Mouse (Mus musculus) neural tube, embryonic 14.5 days (tissue): ENCODE results near the gene Gm9774. TPM values are rescaled to one million over a fixed set of nuclear protein-coding genes. Genes with fewer than 3 reads are reported as not detected.

Experiments used
- ATAC-seq: fragments of 200-750 bp; cut with Nextera tagmentation; 2 replicates; pipeline ENCODE4 v1.8.0; 2017; ENCODE audit warnings: low read depth, mild to moderate bottlenecking, moderate TSS enrichment, moderate library complexity
- H3K27ac ChIP-seq: fragments of 300-500 bp; sonication (generic); 2 replicates; pipeline ENCODE4 v1.5.1; 2014; ENCODE audit warnings: low read depth, mild to moderate bottlenecking, control low read depth, low read length, moderate library complexity, mixed read lengths
- H3K27me3 ChIP-seq: fragments of 300-500 bp; sonication (generic); 2 replicates; pipeline ENCODE4 v1.6.1; 2014; ENCODE audit warnings: low read length; ENCODE audit not compliant: control insufficient read depth, insufficient read depth
- H3K36me3 ChIP-seq: fragments of 300-500 bp; sonication (generic); 2 replicates; pipeline ENCODE4 v1.6.1; 2014; ENCODE audit warnings: low read length, mixed read lengths; ENCODE audit not compliant: control insufficient read depth, insufficient read depth
- H3K4me1 ChIP-seq: fragments of 300-500 bp; sonication (generic); 2 replicates; pipeline ENCODE4 v1.6.1; 2014; ENCODE audit warnings: low read length; ENCODE audit not compliant: control insufficient read depth, insufficient read depth
- H3K4me2 ChIP-seq: fragments of 300-500 bp; sonication (generic); 2 replicates; pipeline ENCODE4 v1.6.1; 2014; ENCODE audit warnings: mild to moderate bottlenecking, low read depth, low read length, control low read depth
- H3K4me3 ChIP-seq: fragments of 300-500 bp; sonication (generic); 2 replicates; pipeline ENCODE4 v1.5.1; 2014; ENCODE audit warnings: low read depth, low read length, control low read depth, mixed read lengths
- H3K9ac ChIP-seq: fragments of 300-500 bp; sonication (generic); replicated peaks from 2 replicates; pipeline ENCODE4 v1.6.1; 2014; ENCODE audit warnings: low read depth, mild to moderate bottlenecking, control low read depth, low read length, mixed read lengths
- H3K9me3 ChIP-seq: fragments of 300-500 bp; sonication (generic); 2 replicates; pipeline ENCODE4 v1.6.1; 2016; ENCODE audit warnings: low read length; ENCODE audit not compliant: control insufficient read depth
- WGBS: fragments of 180-500 bp; shearing (Covaris S2); extraction: QIAGEN DNeasy Blood & Tissue Kit; methylation state at CpG from one replicate; pipeline ENCODE4 v1.1.7; 2014; 5-methylcytosine and 5-hydroxymethylcytosine counted together
- polyA plus RNA-seq: library from polyadenylated mRNA; unstranded; fragments of >200 nt; fragmentation: Nextera tagmentation; extraction: Ambion mirVana; gene quantifications from 2 replicates; pipeline ENCODE4 v1.2.1, GENCODE M21; 2014

Gene Gm9774
- polyA plus RNA-seq, 1 experiment from 2014 or later: 5.1 TPM

- no peak for ATAC-seq
- Histone ChIP-seq H3K27ac (no peak within 1 kb of the TSS), H3K4me2 (no peak within 1 kb of the TSS), H3K9me3 (no peaks in the 10 kb centered on the region), H3K4me1 (no peaks in the 10 kb centered on the region), H3K27me3 (no peaks in the 10 kb centered on the region), H3K9ac (no peak within 1 kb of the TSS), H3K36me3 (no peaks in the 10 kb centered on the region), H3K4me3 (no peak within 1 kb of the TSS)
- 96% methylated on average over 2 of the region's 2 CpGs for WGBS
Measured at GRCm38 (mm10) chr3:92417782-92418181, 11.4 kb downstream of the Gm9774 start, which contains the start of gene Sprr2j-ps. Sprr2j-ps (plus strand) TSS chr3:92418082.

GRCm38 (mm10) chr3:92407691-92408090 lies 21.5 kb downstream of the Gm9774 start, which contains the start of gene Sprr2i:
Sprr2i (plus strand) TSS chr3:92407991.
- H3K27ac ChIP-seq: no peak within 1 kb of the TSS
- no peak within 1 kb of the TSS for H3K9ac ChIP-seq
- WGBS: 98% methylated on average over 2 of the region's 2 CpGs
- H3K36me3 ChIP-seq: no peaks in the 10 kb centered on the region
- H3K4me3 ChIP-seq: no peak within 1 kb of the TSS
- ATAC-seq: no peak
- H3K4me2 ChIP-seq: no peak within 1 kb of the TSS
- H3K9me3 ChIP-seq: no peaks in the 10 kb centered on the region
- H3K4me1 ChIP-seq: no peaks in the 10 kb centered on the region
- no peaks in the 10 kb centered on the region for H3K27me3 ChIP-seq

GRCm38 (mm10) chr3:92394301-92394700 lies 34.9 kb downstream of the Gm9774 start:
- H3K4me1 ChIP-seq: no peaks in the 10 kb centered on the region
- no peaks in the 10 kb centered on the region for H3K36me3 ChIP-seq
- H3K27ac ChIP-seq: no peak overlapping the region
- H3K9ac ChIP-seq: no peak overlapping the region
- H3K9me3 ChIP-seq: no peaks in the 10 kb centered on the region
- H3K4me2 ChIP-seq: no peak overlapping the region
- 59% methylated on average over 1 of the region's 1 CpGs for WGBS
- no peak for ATAC-seq
- H3K4me3 ChIP-seq: no peak overlapping the region
- no peaks in the 10 kb centered on the region for H3K27me3 ChIP-seq

- H3K36me3 ChIP-seq: no peaks in the 10 kb centered on the region
- H3K9ac ChIP-seq: no peak within 1 kb of the TSS
- H3K4me2 ChIP-seq: no peak within 1 kb of the TSS
- H3K4me1 ChIP-seq: no peaks in the 10 kb centered on the region
- no peaks in the 10 kb centered on the region for H3K9me3 ChIP-seq
- no peaks in the 10 kb centered on the region for H3K27me3 ChIP-seq
- H3K4me3 ChIP-seq: no peak within 1 kb of the TSS
- H3K27ac ChIP-seq: no peak within 1 kb of the TSS
- no peak for ATAC-seq
- WGBS: 81% methylated on average over 1 of the region's 1 CpGs
Measured at GRCm38 (mm10) chr3:92385385-92385784, 43.8 kb downstream of the Gm9774 start, which contains the start of gene Sprr2h. Sprr2h (plus strand) TSS chr3:92385685.

Other genes with a start within 250 kb of the Gm9774 start
- not detected in 2 replicates for gene Sprr2a1, start 213.6 kb downstream of the Gm9774 start, polyA plus RNA-seq
- gene Sprr2a2, start 213.5 kb downstream of the Gm9774 start, polyA plus RNA-seq: not detected in 2 replicates
- not detected in 2 replicates for gene Sprr2a3, start 144.0 kb downstream of the Gm9774 start, polyA plus RNA-seq
- not detected in 2 replicates for gene Sprr2b, start 112.8 kb downstream of the Gm9774 start, polyA plus RNA-seq
- not detected in 2 replicates for gene Sprr2d, start 90.3 kb downstream of the Gm9774 start, polyA plus RNA-seq
- gene Sprr2e, start 77.3 kb downstream of the Gm9774 start, polyA plus RNA-seq: not detected in 2 replicates
- not detected in 2 replicates for gene Sprr2f, start 64.2 kb downstream of the Gm9774 start, polyA plus RNA-seq
- gene Sprr2h, start 43.7 kb downstream of the Gm9774 start, polyA plus RNA-seq: not detected in 2 replicates
- not detected in 2 replicates for gene Sprr2i, start 21.4 kb downstream of the Gm9774 start, polyA plus RNA-seq
- gene Sprr2j-ps, start 11.3 kb downstream of the Gm9774 start, polyA plus RNA-seq: not detected in 2 replicates
- not detected in 2 replicates for gene Sprr2k, start 3.2 kb upstream of the Gm9774 start, polyA plus RNA-seq
- gene Sprr1b, start 9.4 kb upstream of the Gm9774 start, polyA plus RNA-seq: not detected in 2 replicates
- gene Sprr3, start 29.3 kb upstream of the Gm9774 start, polyA plus RNA-seq: not detected in 2 replicates
- not detected in 2 replicates for gene Sprr1a, start 56.5 kb upstream of the Gm9774 start, polyA plus RNA-seq
- gene Sprr4, start 71.1 kb upstream of the Gm9774 start, polyA plus RNA-seq: not detected in 2 replicates
- not detected in 2 replicates for gene 2310046K23Rik, start 105.1 kb upstream of the Gm9774 start, polyA plus RNA-seq
- gene Ivl, start 144.3 kb upstream of the Gm9774 start, polyA plus RNA-seq: not detected in 2 replicates
- gene Smcp, start 159.6 kb upstream of the Gm9774 start, polyA plus RNA-seq: not detected in 2 replicates
- not detected in 2 replicates for gene 2210017I01Rik, start 178.1 kb upstream of the Gm9774 start, polyA plus RNA-seq
- gene Lce6a, start 192.2 kb upstream of the Gm9774 start, polyA plus RNA-seq: not detected in 2 replicates
- not detected in 2 replicates for gene Lce1a1, start 218.9 kb upstream of the Gm9774 start, polyA plus RNA-seq
- gene Lce1b, start 227.5 kb upstream of the Gm9774 start, polyA plus RNA-seq: not detected in 2 replicates
- not detected in 2 replicates for gene Lce1a2, start 240.9 kb upstream of the Gm9774 start, polyA plus RNA-seq
- gene Lce1c, start 249.8 kb upstream of the Gm9774 start, polyA plus RNA-seq: not detected in 2 replicates